In the genomic region with DNA sequence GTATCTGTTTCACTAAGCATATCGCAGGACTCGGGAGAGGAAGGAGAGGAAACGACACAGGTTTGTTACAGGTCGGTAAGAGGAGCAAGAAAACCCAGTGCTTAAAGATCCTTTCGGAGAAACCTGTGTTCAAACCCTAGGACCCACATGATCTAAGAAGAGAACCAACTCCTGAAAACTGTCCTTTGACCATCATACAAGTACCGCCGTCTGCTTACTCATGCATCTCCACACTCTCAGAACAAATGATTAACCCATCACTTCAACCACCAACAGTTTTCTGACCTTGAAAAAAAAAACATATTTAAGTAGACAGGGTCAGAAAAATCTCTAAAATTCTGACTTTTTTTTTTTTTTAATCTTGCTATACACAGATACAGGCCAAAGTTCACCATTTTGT, we compare ENCODE assay signal across 17 mouse cellular contexts.
"Had no signal": no experiment of that assay in that cellular context is flagged by ENCODE, and none has a peak within 500 bp of the region (broad histone marks: within the 10 kb centered on the region; RNA-seq: fewer than 3 reads in every experiment).

No protein-coding gene starts in this region.

- H3K9me3 ChIP-seq: lung, embryonic 15.5 days; midbrain, embryonic 13.5 days; midbrain, embryonic 15.5 days; neural tube, embryonic 12.5 days; stomach, embryonic 15.5 days had no signal

- H3K4me3 ChIP-seq: lung, embryonic 15.5 days; midbrain, embryonic 13.5 days; midbrain, embryonic 15.5 days; neural tube, embryonic 12.5 days; stomach, embryonic 15.5 days had no signal

- H3K27me3 ChIP-seq: lung, embryonic 15.5 days; midbrain, embryonic 15.5 days; neural tube, embryonic 12.5 days; stomach, embryonic 15.5 days had no signal

- H3K4me1 ChIP-seq: lung, embryonic 15.5 days; megakaryocyte, embryonic 14.5 days had no signal

- H3K9ac ChIP-seq: lung, embryonic 15.5 days; midbrain, embryonic 13.5 days; midbrain, embryonic 15.5 days; neural tube, embryonic 12.5 days; stomach, embryonic 15.5 days had no signal

- DNase-seq: lung, adult 2 months; lung, postnatal 14 days; lung, postnatal 36 days; right cerebral cortex, postnatal 14 days; thymus, adult 2 months; thymus, postnatal 25 days; thymus, postnatal 4 days had no signal

- H3K36me3 ChIP-seq: lung, embryonic 15.5 days; midbrain, embryonic 13.5 days; midbrain, embryonic 15.5 days; neural tube, embryonic 12.5 days; stomach, embryonic 15.5 days had no signal

- H3K27ac ChIP-seq: lung, embryonic 15.5 days; macrophage; midbrain, embryonic 13.5 days; midbrain, embryonic 15.5 days; neural tube, embryonic 12.5 days; stomach, embryonic 15.5 days; stomach, postnatal 0 days had no signal

- ATAC-seq: lung, postnatal 0 days; midbrain, embryonic 13.5 days; midbrain, embryonic 15.5 days had no signal

- H3K4me2 ChIP-seq: lung, embryonic 15.5 days; midbrain, embryonic 11.5 days; midbrain, embryonic 13.5 days; midbrain, embryonic 15.5 days; neural tube, embryonic 12.5 days; stomach, embryonic 15.5 days had no signal
